Mouse (Mus musculus) adrenal gland (tissue): ENCODE measurements around the gene Cenps.

Experiments used
- intact Hi-C: fragments of 180-260 bp; cut with DNase I; formaldehyde crosslinking; loops from one replicate; pipeline ENCODE4 v1.15.1; 2025

The Cenps gene

GRCm38 (mm10) chr4:149159203-149159602 is 21.8 kb upstream of the Cenps start:
- intact Hi-C loops = no loop called here

- intact Hi-C loops = no loop called here
These were observed 20.1 kb upstream of the Cenps start for GRCm38 (mm10) chr4:149157415-149157973.

DNA sequence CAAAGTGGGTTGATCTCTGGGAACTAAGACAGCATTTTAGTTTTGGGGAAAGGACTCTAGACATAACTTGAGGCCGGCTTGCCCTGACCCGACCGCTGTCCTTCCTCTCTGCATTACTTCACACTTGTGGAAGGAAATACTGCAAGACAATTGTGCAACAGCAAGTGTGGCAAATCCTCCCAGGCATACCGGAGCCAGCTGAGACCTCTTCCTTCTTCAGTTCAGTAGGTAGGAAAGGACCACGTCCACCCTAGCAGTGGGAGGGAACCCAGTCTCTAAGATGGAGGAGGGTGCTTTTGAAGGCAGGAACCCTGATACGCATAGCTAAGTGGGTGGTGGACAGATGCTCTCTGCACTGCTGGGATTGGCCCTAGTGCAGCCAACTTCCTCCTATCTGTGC is 18.3 kb upstream of the Cenps start:
- intact Hi-C loops = no loop called here

- intact Hi-C loops = no loop called here
These were observed 17.4 kb upstream of the Cenps start for GRCm38 (mm10) chr4:149154859-149155258.

GRCm38 (mm10) chr4:149150721-149151120 is 13.3 kb upstream of the Cenps start:
- intact Hi-C loops = no loop called here

- intact Hi-C loops = no loop called here
These were observed 12.8 kb upstream of the Cenps start for GRCm38 (mm10) chr4:149150256-149150655.

DNA sequence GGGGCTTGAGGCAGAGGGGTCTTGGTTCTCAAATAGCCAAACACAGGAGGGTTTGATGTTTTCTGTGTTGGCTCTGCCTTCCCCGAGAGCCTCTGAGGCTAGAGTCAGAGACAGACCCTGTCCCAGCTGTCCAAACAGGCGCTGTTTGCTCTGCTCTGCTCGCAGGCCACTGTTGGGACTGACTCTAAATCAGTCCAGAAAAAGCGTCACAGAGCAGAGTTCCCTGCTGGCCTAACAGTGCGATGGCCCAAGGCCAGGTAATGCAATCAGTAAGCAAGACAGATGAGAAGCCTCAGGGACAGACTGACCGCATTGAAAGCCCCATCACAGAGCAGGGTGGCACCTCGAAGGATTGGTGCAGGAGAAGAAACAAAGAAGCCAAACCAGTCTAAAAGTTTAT is 12.2 kb upstream of the Cenps start:
- intact Hi-C loops = loop anchor here (5.0 to 10.0 kb wide), 2 partner anchors 33 to 395 kb away; no protein-coding TSS in a partner anchor

DNA sequence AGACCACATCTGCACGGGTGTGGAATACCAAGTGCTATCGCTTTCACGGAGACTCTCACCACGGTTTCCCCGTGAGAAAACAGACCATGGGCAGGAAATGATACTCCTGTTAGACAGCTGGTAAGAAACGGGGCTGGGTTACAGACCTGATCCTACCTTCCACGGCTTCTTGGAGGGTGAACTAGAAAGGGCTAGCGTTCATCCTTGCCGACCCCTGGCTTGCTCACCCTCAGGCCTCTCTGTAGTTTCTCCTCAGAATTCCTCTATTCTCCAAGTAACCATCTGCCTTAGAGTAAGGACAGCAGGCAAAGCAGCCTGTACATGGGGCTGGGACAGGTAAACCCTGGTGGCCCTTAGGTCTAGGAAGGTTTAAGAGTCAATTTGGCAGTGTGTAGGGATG is 11.8 kb upstream of the Cenps start:
- intact Hi-C loops = loop anchor here (5.0 to 10.0 kb wide), 2 partner anchors 33 to 396 kb away; no protein-coding TSS in a partner anchor

GRCm38 (mm10) chr4:149148084-149148483 is 10.7 kb upstream of the Cenps start:
- intact Hi-C loops = loop anchor here (5.0 to 10.0 kb wide), 2 partner anchors 34 to 397 kb away; no protein-coding TSS in a partner anchor

- intact Hi-C loops = loop anchor here (5.0 to 10.0 kb wide), 2 partner anchors 35 to 397 kb away; no protein-coding TSS in a partner anchor
These were observed 10.1 kb upstream of the Cenps start for GRCm38 (mm10) chr4:149147528-149147927.

- intact Hi-C loops = loop anchor here (5.0 to 10.0 kb wide), 2 partner anchors 37 to 400 kb away; no protein-coding TSS in a partner anchor
These were observed 7.7 kb upstream of the Cenps start for GRCm38 (mm10) chr4:149145151-149145550.

DNA sequence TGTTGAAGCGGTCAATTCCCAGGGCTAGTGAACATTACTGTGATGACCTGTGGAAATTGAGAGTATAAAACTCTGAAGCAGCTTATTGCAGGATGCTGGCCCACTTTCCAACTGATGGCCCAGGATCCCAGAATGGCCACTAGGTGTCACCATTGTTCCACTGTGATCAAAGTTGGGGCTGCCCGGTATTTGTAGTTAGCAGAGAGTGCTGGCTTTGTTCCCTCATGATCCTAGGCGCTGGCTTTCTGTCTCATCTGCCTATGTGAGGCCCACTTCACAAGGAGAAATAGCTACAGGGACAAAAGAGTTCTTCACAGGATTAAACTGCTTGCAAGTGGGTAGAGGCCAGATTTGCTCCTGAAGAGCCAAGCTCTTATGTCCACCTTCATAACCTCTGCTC is 7.0 kb upstream of the Cenps start:
- intact Hi-C loops = loop anchor here (10.0 kb wide), 1 partner anchor 400 kb away; no protein-coding TSS in a partner anchor

GRCm38 (mm10) chr4:149143594-149143993 is 6.2 kb upstream of the Cenps start:
- intact Hi-C loops = loop anchor here (10.0 kb wide), 1 partner anchor 401 kb away; no protein-coding TSS in a partner anchor

DNA sequence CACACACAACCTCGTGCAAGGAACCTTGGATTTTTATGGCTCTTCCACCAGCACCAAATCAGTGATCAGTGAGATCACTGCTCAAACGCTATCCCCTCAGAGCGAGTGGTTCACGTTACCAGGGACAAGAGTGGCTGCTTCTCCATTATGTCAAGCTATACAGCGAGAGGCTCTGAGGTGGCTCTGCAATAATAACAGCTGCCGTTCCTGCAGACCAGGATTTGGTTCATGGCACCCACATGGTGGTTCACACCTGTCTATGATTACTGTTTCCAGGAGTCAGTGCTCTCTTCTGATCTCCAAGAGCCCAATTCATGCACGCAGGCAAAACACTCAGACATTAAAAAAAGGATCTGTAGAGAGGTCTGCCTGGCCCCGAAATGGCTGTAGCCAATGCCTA is 1.1 kb upstream of the Cenps start:
- intact Hi-C loops = no loop called here

GRCm38 (mm10) chr4:149136116-149136850 is 1.1 kb downstream of the Cenps start:
- intact Hi-C loops = loop anchor here (2.0 kb wide), 1 partner anchor 59 kb away; no protein-coding TSS in a partner anchor

- intact Hi-C loops = no loop called here
These were observed 4.0 kb downstream of the Cenps start for GRCm38 (mm10) chr4:149133395-149133794.

DNA sequence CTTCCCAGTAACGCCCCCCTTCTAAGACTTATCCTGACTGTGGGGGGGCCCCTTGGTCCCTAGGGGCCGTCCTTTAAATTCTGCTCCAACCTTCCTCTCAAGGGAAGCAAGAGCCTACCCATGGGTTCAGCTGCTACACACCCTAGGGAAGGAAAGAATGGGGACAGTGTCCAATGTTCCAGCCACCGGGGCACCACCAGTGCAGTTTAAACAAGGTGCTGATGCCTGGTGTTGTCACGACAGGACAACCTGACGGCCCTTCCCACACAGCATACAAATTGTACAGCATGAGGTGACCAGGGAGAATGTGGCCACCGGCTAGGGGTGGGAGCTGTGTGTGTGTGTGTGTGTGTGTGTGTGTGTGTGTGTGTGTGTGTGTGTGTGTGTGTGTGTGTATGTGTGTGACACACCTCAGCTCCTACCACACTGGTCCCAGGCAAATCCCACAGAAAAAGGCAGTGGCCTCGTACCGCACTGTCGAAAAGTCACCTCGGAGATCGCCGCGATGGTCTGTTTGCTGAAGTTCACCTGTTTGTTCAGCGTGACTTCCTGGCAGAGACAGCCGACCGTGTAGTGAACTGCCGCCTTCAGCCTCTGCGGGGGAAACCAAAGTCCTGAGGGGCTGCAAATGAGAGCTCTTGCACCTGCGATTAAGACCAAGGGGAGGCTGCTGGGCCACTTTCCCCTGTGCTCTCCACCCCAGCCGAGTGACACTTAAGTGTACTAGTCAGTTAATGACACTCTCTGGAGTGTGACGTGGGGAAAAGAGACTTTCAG is 5.5 kb downstream of the Cenps start:
- intact Hi-C loops = no loop called here

- intact Hi-C loops = no loop called here
These were observed 6.2 kb downstream of the Cenps start for GRCm38 (mm10) chr4:149131021-149131752.

- intact Hi-C loops = no loop called here
These were observed 9.0 kb downstream of the Cenps start for GRCm38 (mm10) chr4:149128467-149128866.

- intact Hi-C loops = no loop called here
These were observed 10.8 kb downstream of the Cenps start, which contains the start of gene Cort for GRCm38 (mm10) chr4:149126663-149127062. TSS of gene Cort (minus strand) at chr4:149126763.

- intact Hi-C loops = no loop called here
These were observed 11.3 kb downstream of the Cenps start for GRCm38 (mm10) chr4:149126115-149126509.
